10 mouse cellular contexts compared by ENCODE assay signal in the genomic region with DNA sequence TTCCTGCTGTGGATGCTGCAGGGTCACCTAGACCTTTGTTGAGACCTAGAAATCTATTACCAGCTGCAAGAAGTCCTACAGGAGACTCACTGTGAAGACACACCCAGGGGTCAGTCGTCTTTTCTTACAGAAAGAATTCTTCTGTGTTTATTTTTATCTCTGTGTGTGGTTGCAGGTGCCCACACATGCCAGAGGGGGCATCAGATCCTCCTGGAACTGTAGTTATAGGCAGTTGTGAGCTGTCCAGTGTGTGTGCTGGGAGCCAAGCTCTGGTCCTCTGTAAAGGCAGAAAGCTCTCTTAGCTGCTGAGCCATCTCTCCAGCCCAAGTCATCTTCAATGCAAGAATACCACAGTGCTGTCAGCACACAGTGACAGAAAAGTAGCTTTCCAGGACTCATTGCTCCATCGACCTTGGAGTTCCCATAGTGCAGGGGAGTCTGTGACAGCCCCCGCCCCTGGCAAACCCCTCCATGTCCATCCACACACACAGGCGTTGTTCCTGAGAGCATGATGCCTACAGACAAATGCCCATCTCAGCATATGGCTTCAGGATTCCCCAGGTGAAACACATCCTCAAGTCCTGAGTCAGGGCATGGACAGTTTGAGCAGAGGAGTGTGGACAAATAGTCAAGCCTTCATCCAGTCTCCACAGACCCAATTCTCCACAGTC. TPM values are rescaled to one million over a fixed set of nuclear protein-coding genes. Genes with fewer than 3 reads are reported as not detected.
DNase-seq lines count a peak whose midpoint lies in the region; ATAC-seq and TF ChIP-seq lines count a peak whose summit lies in the region.
"Had no signal": no experiment of that assay in that cellular context is flagged by ENCODE, and none has a peak within 500 bp of the region (broad histone marks: within the 10 kb centered on the region; RNA-seq: fewer than 3 reads in every experiment).

No protein-coding gene starts in this region.

- no peak for TF ChIP-seq POLR2A in thymus, adult 2 months (IDR thresholded peaks at IDR 0.05; ENCODE audit: control insufficient read depth, extremely low read depth, insufficient read depth, low read length, poor library complexity)

- H3K9me3 ChIP-seq in hindbrain, postnatal 0 days (ENCODE audit: low read length), result no peaks in the 10 kb centered on the region
- H3K9me3 ChIP-seq in hindbrain, embryonic 12.5 days (replicated peaks), result no peaks in the 10 kb centered on the region
- no peaks in the 10 kb centered on the region for H3K9me3 ChIP-seq in neural tube, embryonic 13.5 days

- ATAC-seq in hindbrain, postnatal 0 days, result no peak
- ATAC-seq in hindbrain, embryonic 12.5 days (ENCODE audit: low FRiP score), result no peak
- no peak for ATAC-seq in neural tube, embryonic 13.5 days (ENCODE audit: low read depth)

- peaks cover 3% of the 10 kb centered on the region; the same call in 1 of the 2 replicates for H3K27me3 ChIP-seq in hindbrain, postnatal 0 days (ENCODE audit: insufficient read depth, low read length)
- peaks cover 42% of the 10 kb centered on the region for H3K27me3 ChIP-seq in hindbrain, embryonic 12.5 days
- H3K27me3 ChIP-seq in neural tube, embryonic 13.5 days, result peaks cover 37% of the 10 kb centered on the region
- peaks cover 25% of the 10 kb centered on the region for H3K27me3 ChIP-seq in thymus, adult 2 months (ENCODE audit: control insufficient read depth, insufficient read depth, low read length)

- H3K36me3 ChIP-seq in hindbrain, postnatal 0 days (ENCODE audit: insufficient read depth, low read length), result no peaks in the 10 kb centered on the region
- H3K36me3 ChIP-seq in hindbrain, embryonic 12.5 days, result peaks cover under 1% of the 10 kb centered on the region; the same call in 1 of the 2 replicates
- no peaks in the 10 kb centered on the region; the same call in 1 of the 2 replicates for H3K36me3 ChIP-seq in neural tube, embryonic 13.5 days
- no peaks in the 10 kb centered on the region for H3K36me3 ChIP-seq in thymus, adult 2 months (ENCODE audit: control insufficient read depth, insufficient read depth, low read length)

- H3K27ac ChIP-seq in hindbrain, postnatal 0 days, result no peak overlapping the region
- H3K27ac ChIP-seq in hindbrain, embryonic 12.5 days, result no peak overlapping the region
- H3K27ac ChIP-seq in neural tube, embryonic 13.5 days (replicated peaks), result 0 out of 2 replicates have a peak overlapping the region, but pooled peaks have one; percentile 87
- H3K27ac ChIP-seq in thymus, adult 2 months (ENCODE audit: control insufficient read depth, insufficient read depth, low read length), result no peak overlapping the region

- H3K9ac ChIP-seq in hindbrain, postnatal 0 days (replicated peaks; ENCODE audit: low read length), result no peak overlapping the region
- H3K9ac ChIP-seq in hindbrain, embryonic 12.5 days, result no peak overlapping the region
- H3K9ac ChIP-seq in neural tube, embryonic 13.5 days, result no peak overlapping the region

- H3K4me1 ChIP-seq in hindbrain, postnatal 0 days (ENCODE audit: insufficient read depth, low read length), result peaks cover 26% of the 10 kb centered on the region
- H3K4me1 ChIP-seq in hindbrain, embryonic 12.5 days, result peaks cover 53% of the 10 kb centered on the region
- H3K4me1 ChIP-seq in neural tube, embryonic 13.5 days (replicated peaks), result peaks cover 88% of the 10 kb centered on the region
- peaks cover 34% of the 10 kb centered on the region for H3K4me1 ChIP-seq in thymus, adult 2 months (replicated peaks; ENCODE audit: control insufficient read depth, insufficient read depth, low read length)

- peak overlapping the region; percentile 97; the same call in 1 of the 2 replicates for H3K4me2 ChIP-seq in hindbrain, postnatal 0 days (ENCODE audit: low read depth, low read length)
- H3K4me2 ChIP-seq in hindbrain, embryonic 12.5 days (replicated peaks), result no peak overlapping the region
- peak overlapping the region; percentile 96 for H3K4me2 ChIP-seq in neural tube, embryonic 13.5 days

- no peak overlapping the region for H3K4me3 ChIP-seq in hindbrain, postnatal 0 days (ENCODE audit: low read length)
- H3K4me3 ChIP-seq in hindbrain, embryonic 12.5 days, result no peak overlapping the region
- no peak overlapping the region for H3K4me3 ChIP-seq in neural tube, embryonic 13.5 days
- H3K4me3 ChIP-seq in thymus, adult 2 months (ENCODE audit: control insufficient read depth, insufficient read depth, low read length), result no peak overlapping the region
- H3K4me3 ChIP-seq: erythroblast, embryonic 14.5 days had no signal

- DNase-seq in cerebellum, adult 9-10 months, result peak; percentile 38
- no peak for DNase-seq in cerebellum, postnatal 4 days (ENCODE audit: low spot score in 2 of 2)
- no peak for DNase-seq in hindbrain, postnatal 0 days (ENCODE audit: low spot score)
- DNase-seq in neural tube, embryonic 10.5 days (ENCODE audit: extremely low spot score, low spot score), result no peak
- DNase-seq in adrenal gland, adult 8-10 months, result no peak
- DNase-seq in thymus, adult 2 months, result no peak

- 73% methylated on average over 4 of the region's 4 CpGs for WGBS in hindbrain, postnatal 0 days
- WGBS in hindbrain, embryonic 12.5 days, result 71% methylated on average over 4 of the region's 4 CpGs
- 65% methylated on average over 4 of the region's 4 CpGs for WGBS in neural tube, embryonic 13.5 days
- 75% methylated on average over 4 of the region's 4 CpGs for WGBS in thymus, adult 2 months

- TF ChIP-seq CTCF in hindbrain, postnatal 0 days (IDR thresholded peaks at IDR 0.05; ENCODE audit: low read depth), result peak; percentile 39; the same call in 1 of the 2 replicates
- no peak for TF ChIP-seq CTCF in thymus, adult 2 months (IDR thresholded peaks at IDR 0.05; ENCODE audit: borderline replicate concordance, control insufficient read depth, extremely low read depth, insufficient read depth, low read length, poor library complexity)

RNA-seq across cellular contexts. Expression of a gene that starts 1.3 kb away (rescaled TPM):
- 65.4 and 97.4 TPM in 2 replicates for total RNA-seq in hindbrain, postnatal 0 days (2014; rRNA removed)
- 22.8 and 22.9 TPM in 2 replicates for polyA plus RNA-seq in hindbrain, postnatal 0 days (2015; fragmentation: Nextera tagmentation; extraction: Ambion mirVana)
- 32.8 and 33.1 TPM in 2 replicates for polyA plus RNA-seq in hindbrain, embryonic 12.5 days (2016; fragmentation: Nextera tagmentation; extraction: Ambion mirVana)
- polyA plus RNA-seq in neural tube, embryonic 13.5 days (2015; fragmentation: Nextera tagmentation; extraction: Ambion mirVana), result 28.9 and 30.4 TPM in 2 replicates
- total RNA-seq in adrenal gland, adult 8-10 months (2022), result 10 to 100 TPM; 24.5 to 40.0 (median 33.1) TPM
- polyA plus RNA-seq in thymus, adult 2 months (2012; rRNA removed), result 29.9 and 44.9 TPM in 2 replicates

RNA-seq across cellular contexts. Expression of a gene that starts 2.9 kb away (rescaled TPM):
- total RNA-seq in hindbrain, postnatal 0 days (2014; rRNA removed), result 24.5 and 30.0 TPM in 2 replicates
- 27.7 TPM in 2 replicates for polyA plus RNA-seq in hindbrain, postnatal 0 days (2015; fragmentation: Nextera tagmentation; extraction: Ambion mirVana)
- 30.4 and 32.3 TPM in 2 replicates for polyA plus RNA-seq in hindbrain, embryonic 12.5 days (2016; fragmentation: Nextera tagmentation; extraction: Ambion mirVana)
- 35.8 and 36.6 TPM in 2 replicates for polyA plus RNA-seq in neural tube, embryonic 13.5 days (2015; fragmentation: Nextera tagmentation; extraction: Ambion mirVana)
- total RNA-seq in adrenal gland, adult 8-10 months (2022), result 10 to 100 TPM; 18.2 to 41.0 (median 33.3) TPM
- 21.0 and 25.5 TPM in 2 replicates for polyA plus RNA-seq in thymus, adult 2 months (2012; rRNA removed)

RNA-seq across cellular contexts. Expression of a gene that starts 18.2 kb away (rescaled TPM):
- 18.1 and 21.7 TPM in 2 replicates for total RNA-seq in hindbrain, postnatal 0 days (2014; rRNA removed)
- polyA plus RNA-seq in hindbrain, postnatal 0 days (2015; fragmentation: Nextera tagmentation; extraction: Ambion mirVana), result 52.6 and 61.3 TPM in 2 replicates
- polyA plus RNA-seq in hindbrain, embryonic 12.5 days (2016; fragmentation: Nextera tagmentation; extraction: Ambion mirVana), result 52.8 and 55.1 TPM in 2 replicates
- 45.7 and 46.8 TPM in 2 replicates for polyA plus RNA-seq in neural tube, embryonic 13.5 days (2015; fragmentation: Nextera tagmentation; extraction: Ambion mirVana)
- 10 to 100 TPM; 12.7 to 21.5 (median 18.0) TPM for total RNA-seq in adrenal gland, adult 8-10 months (2022)
- 56.3 and 66.1 TPM in 2 replicates for polyA plus RNA-seq in thymus, adult 2 months (2012; rRNA removed)

RNA-seq across cellular contexts. Expression of a gene that starts 23.4 kb away (rescaled TPM):
- total RNA-seq in hindbrain, postnatal 0 days (2014; rRNA removed), result not detected in 2 replicates
- not detected in 2 replicates for polyA plus RNA-seq in hindbrain, postnatal 0 days (2015; fragmentation: Nextera tagmentation; extraction: Ambion mirVana)
- not detected in 2 replicates for polyA plus RNA-seq in hindbrain, embryonic 12.5 days (2016; fragmentation: Nextera tagmentation; extraction: Ambion mirVana)
- polyA plus RNA-seq in neural tube, embryonic 13.5 days (2015; fragmentation: Nextera tagmentation; extraction: Ambion mirVana), result not detected in 2 replicates
- total RNA-seq in adrenal gland, adult 8-10 months (2022), result under 1 TPM in 3 of 4 experiments, not detected in 1; 0.42 to 0.71 (median 0.62) TPM
- 16.4 and 19.9 TPM in 2 replicates for polyA plus RNA-seq in thymus, adult 2 months (2012; rRNA removed)
- total RNA-seq: left cerebral cortex, postnatal 25 days had no signal
- polyA plus RNA-seq: erythroblast, embryonic 14.5 days had no signal

RNA-seq across cellular contexts. Expression of a gene that starts 44.1 kb away (rescaled TPM):
- 38.4 and 53.0 TPM in 2 replicates for total RNA-seq in hindbrain, postnatal 0 days (2014; rRNA removed)
- polyA plus RNA-seq in hindbrain, postnatal 0 days (2015; fragmentation: Nextera tagmentation; extraction: Ambion mirVana), result 39.2 and 39.8 TPM in 2 replicates
- 51.3 and 51.7 TPM in 2 replicates for polyA plus RNA-seq in hindbrain, embryonic 12.5 days (2016; fragmentation: Nextera tagmentation; extraction: Ambion mirVana)
- polyA plus RNA-seq in neural tube, embryonic 13.5 days (2015; fragmentation: Nextera tagmentation; extraction: Ambion mirVana), result 39.8 and 42.8 TPM in 2 replicates
- total RNA-seq in adrenal gland, adult 8-10 months (2022), result 100 to 1,000 TPM in 2 of 4 experiments, 10 to 100 TPM in 2; 72.8 to 122 (median 105) TPM
- 107 and 118 TPM in 2 replicates for polyA plus RNA-seq in thymus, adult 2 months (2012; rRNA removed)
